Mouse (Mus musculus) embryonic facial prominence, embryonic 10.5 days (tissue): ENCODE measurements around the gene Necap1. TPM values are rescaled to one million over a fixed set of nuclear protein-coding genes. Genes with fewer than 3 reads are reported as not detected.

ENCODE experiments used
- DNase-seq: peaks from one replicate; pipeline ENCODE4 v3.0.0-alpha.2; 2017; ENCODE audit warnings: low spot score
- H3K27ac ChIP-seq: fragments of 300-500 bp; sonication (generic); replicated peaks from 2 replicates; pipeline ENCODE4 v1.5.1; 2016; ENCODE audit warnings: mild to moderate bottlenecking
- H3K27me3 ChIP-seq: fragments of 300-500 bp; sonication (generic); replicated peaks from 2 replicates; pipeline ENCODE4 v1.6.1; 2016; ENCODE audit warnings: low read depth, mild to moderate bottlenecking; ENCODE audit not compliant: poor library complexity, severe bottlenecking
- H3K36me3 ChIP-seq: fragments of 300-500 bp; sonication (generic); replicated peaks from 2 replicates; pipeline ENCODE4 v1.6.1; 2016; ENCODE audit warnings: mild to moderate bottlenecking, moderate library complexity
- H3K4me1 ChIP-seq: fragments of 300-500 bp; sonication (generic); 2 replicates; pipeline ENCODE4 v1.6.1; 2016
- H3K4me3 ChIP-seq: fragments of 300-500 bp; sonication (generic); 2 replicates; pipeline ENCODE4 v1.5.1; 2016; ENCODE audit warnings: mild to moderate bottlenecking, moderate library complexity
- H3K9me3 ChIP-seq: fragments of 300-500 bp; sonication (generic); 2 replicates; pipeline ENCODE4 v1.6.1; 2016; ENCODE audit warnings: mild to moderate bottlenecking
- WGBS: fragments of 180-500 bp; shearing (Covaris S2); methylation state at CpG from one replicate; pipeline ENCODE4 v1.1.7; 2016; 5-methylcytosine and 5-hydroxymethylcytosine counted together
- polyA plus RNA-seq: library from polyadenylated mRNA; unstranded; fragments of >200 nt; fragmentation: Nextera tagmentation; extraction: Ambion mirVana; gene quantifications from 2 replicates; pipeline ENCODE4 v1.2.1, GENCODE M21; 2016

Necap1 gene
- 54.8 and 58.2 TPM in 2 replicates for polyA plus RNA-seq

DNA sequence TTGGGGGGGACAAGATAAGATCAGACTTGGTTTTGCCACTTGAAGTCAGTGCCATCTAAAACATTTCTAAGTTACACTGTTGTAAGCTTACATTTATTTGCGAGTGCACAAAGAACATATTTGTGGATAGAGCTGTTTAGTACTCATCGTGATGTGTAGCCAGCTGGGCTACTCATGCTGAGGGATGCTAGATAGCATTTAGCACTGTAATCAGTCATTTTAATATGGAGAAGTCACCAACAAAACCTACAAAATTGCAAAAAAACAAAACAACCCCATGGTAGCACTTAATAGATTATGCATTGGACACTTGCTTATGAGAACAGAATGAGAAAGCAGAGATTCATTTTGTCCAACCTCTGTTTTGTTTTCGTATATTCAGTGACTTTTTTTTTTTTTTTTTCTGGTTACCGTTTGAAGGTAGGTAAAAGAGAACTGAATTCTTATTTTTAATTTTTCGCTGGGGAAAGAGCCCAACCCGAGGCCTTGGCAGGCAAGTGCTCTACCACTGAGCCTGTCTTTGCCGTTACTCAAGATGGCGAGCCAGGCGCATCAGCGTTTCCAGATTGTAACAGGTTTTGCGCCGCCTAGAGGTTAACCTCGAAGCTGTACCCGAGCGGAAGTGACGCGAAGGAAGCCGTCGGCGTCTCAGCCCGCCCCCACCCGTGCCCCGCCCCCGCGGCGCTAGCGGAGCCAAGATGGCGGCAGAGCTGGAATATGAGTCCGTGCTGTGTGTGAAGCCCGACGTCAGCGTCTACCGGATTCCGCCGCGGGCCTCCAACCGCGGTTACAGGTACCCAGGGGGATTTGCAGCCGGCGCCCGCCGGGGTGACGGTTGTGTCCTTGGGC is at the start of gene Necap1:
Necap1 (plus strand) TSS at position 604 of the 849 bp plus-strand sequence.
- Histone ChIP-seq H3K27me3 (peaks cover 2% of the 10 kb centered on the region; the same call in 1 of the 2 replicates), H3K36me3 (peaks cover 34% of the 10 kb centered on the region), H3K27ac (peak within 1 kb of the TSS; percentile 93), H3K4me1 (peaks cover 6% of the 10 kb centered on the region), H3K4me3 (peak within 1 kb of the TSS; percentile 92), H3K9me3 (no peaks in the 10 kb centered on the region)
- WGBS = 7% methylated on average over 43 of the region's 43 CpGs
- DNase-seq = peak; percentile 97

- 92% methylated on average over 9 of the region's 9 CpGs for WGBS
- no peaks in the 10 kb centered on the region for H3K9me3 ChIP-seq
- H3K4me1 ChIP-seq = peaks cover 45% of the 10 kb centered on the region
- no peak overlapping the region for H3K27ac ChIP-seq
- peaks cover 11% of the 10 kb centered on the region; the same call in 1 of the 2 replicates for H3K36me3 ChIP-seq
- no peak for DNase-seq
- peaks cover 13% of the 10 kb centered on the region; the same call in 1 of the 2 replicates for H3K27me3 ChIP-seq
- no peak overlapping the region for H3K4me3 ChIP-seq
Observed at GRCm38 (mm10) chr6:122825166-122825565, 49.1 kb upstream of the Necap1 start.

DNA sequence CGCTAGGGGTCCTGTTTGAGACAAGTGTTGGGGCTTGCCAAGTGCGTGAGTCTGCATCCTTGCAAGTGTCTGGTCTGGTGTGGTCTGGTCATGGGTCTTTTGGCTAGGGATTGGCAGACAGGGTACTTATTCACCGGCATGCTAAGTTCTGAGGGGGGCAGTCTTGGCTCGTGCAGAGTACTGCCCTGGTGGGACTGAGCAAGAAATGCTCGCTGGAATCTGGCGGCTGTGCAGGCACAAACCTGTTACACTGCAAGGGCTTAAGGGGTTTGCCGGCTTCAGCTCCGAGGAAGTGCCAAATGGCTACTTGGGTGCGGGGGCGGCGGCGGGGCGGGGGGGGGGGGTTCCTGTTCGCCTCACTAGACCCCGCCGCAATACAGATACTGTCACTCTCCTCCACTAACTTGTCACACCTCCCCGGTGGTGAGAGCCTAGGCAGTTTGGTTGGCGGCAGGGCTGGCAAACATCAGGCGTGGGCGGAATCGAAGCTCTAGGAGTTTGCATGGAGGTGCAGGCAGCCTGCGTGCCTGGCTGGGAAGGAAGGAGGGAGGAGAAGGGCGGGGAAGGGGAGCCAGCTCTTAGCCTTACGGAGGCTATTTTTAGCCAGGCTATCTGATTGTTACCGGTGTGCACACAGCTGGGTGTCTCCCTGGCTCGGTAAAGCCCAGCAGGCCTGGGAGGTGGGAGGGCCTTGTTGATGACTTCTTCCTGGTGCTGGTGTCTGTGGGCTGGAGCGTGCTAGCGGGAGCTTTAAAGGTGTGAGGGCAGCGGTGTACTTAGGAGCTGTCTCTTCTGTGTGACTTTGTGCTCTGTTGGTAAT is 48.1 kb upstream of the Necap1 start:
- peaks cover 8% of the 10 kb centered on the region; the same call in 1 of the 2 replicates for H3K27me3 ChIP-seq
- peaks cover 35% of the 10 kb centered on the region for H3K4me1 ChIP-seq
- H3K4me3 ChIP-seq = peak overlapping the region; percentile 59
- 3% methylated on average over 29 of the region's 29 CpGs for WGBS
- DNase-seq = peak; percentile 56
- H3K27ac ChIP-seq = peak overlapping the region; percentile 70
- H3K9me3 ChIP-seq = no peaks in the 10 kb centered on the region
- peaks cover 12% of the 10 kb centered on the region for H3K36me3 ChIP-seq

DNA sequence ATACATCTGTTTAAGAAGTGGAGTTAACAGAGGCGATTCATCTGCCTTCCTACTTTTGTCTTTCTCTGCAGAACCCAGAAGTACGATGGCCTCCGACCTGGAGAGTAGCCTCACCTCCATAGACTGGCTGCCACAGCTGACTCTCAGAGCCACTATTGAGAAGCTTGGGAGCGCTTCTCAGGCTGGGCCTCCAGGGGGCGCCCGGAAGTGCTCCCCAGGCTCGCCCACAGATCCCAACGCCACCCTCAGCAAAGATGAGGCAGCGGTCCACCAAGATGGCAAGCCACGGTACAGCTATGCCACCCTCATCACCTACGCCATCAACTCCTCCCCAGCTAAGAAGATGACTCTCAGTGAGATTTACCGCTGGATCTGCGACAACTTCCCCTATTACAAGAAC is 46.2 kb upstream of the Necap1 start:
- peak; percentile 55 for DNase-seq
- 40% methylated on average over 13 of the region's 13 CpGs for WGBS
- no peak overlapping the region for H3K27ac ChIP-seq
- peaks cover 8% of the 10 kb centered on the region; the same call in 1 of the 2 replicates for H3K27me3 ChIP-seq
- no peaks in the 10 kb centered on the region for H3K9me3 ChIP-seq
- no peak overlapping the region for H3K4me3 ChIP-seq
- peaks cover 20% of the 10 kb centered on the region for H3K4me1 ChIP-seq
- H3K36me3 ChIP-seq = peaks cover 30% of the 10 kb centered on the region

DNA sequence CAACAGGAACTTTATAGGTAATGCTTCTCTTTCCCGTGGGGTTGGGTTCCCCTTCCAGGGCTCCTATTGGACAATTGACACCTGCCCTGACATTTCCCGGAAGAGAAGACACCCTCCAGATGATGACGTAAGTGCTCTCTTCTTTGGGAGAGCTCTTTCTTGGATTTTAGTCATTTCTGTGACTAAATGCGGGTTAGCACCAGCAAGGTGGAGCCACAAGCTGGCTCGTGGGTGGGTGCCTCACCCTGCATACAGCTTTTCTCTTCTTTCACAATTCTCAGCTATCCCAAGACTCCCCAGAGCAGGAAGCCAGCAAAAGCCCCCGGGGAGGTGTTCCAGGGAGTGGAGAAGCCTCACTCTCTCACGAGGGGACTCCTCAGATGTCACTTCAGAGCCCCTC is 41.4 kb upstream of the Necap1 start:
- Histone ChIP-seq H3K27me3 (no peaks in the 10 kb centered on the region), H3K9me3 (no peaks in the 10 kb centered on the region)
- 84% methylated on average over 7 of the region's 7 CpGs for WGBS

DNA sequence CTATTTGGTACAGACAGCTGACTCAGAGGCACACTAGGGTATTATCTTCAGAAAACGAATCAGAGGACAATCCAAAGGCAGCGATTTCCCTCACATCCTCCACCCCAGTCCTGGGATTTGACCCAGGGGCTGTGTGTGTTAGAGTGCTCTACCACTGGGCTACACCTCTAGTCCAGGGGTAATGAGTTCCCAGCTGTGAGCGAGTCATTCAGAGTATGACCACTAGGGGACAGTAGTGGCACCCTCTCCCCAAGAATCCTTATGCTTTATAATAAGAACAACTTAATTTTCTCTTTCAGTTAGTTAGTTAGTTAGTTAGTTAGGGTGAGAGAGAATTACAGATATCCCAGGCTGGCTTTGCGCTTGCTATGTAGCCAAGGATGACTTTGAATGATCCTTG is 39.9 kb upstream of the Necap1 start:
- peaks cover 75% of the 10 kb centered on the region for H3K36me3 ChIP-seq
- 64% methylated on average over 4 of the region's 4 CpGs for WGBS
- DNase-seq = no peak

More for the DNA sequence above, 41.4 kb upstream of the Necap1 start:
- H3K4me1 ChIP-seq = no peaks in the 10 kb centered on the region
- DNase-seq = no peak
- H3K4me3 ChIP-seq = no peak overlapping the region
- H3K36me3 ChIP-seq = peaks cover 68% of the 10 kb centered on the region
- H3K27ac ChIP-seq = no peak overlapping the region

GRCm38 (mm10) chr6:122836974-122837373 is 37.3 kb upstream of the Necap1 start:
- 97% methylated on average over 3 of the region's 3 CpGs for WGBS
- peaks cover 90% of the 10 kb centered on the region for H3K36me3 ChIP-seq
- H3K9me3 ChIP-seq = no peaks in the 10 kb centered on the region
- H3K27ac ChIP-seq = no peak overlapping the region
- H3K4me3 ChIP-seq = no peak overlapping the region
- H3K4me1 ChIP-seq = no peaks in the 10 kb centered on the region
- no peaks in the 10 kb centered on the region for H3K27me3 ChIP-seq
- DNase-seq = no peak

More for the DNA sequence above, 39.9 kb upstream of the Necap1 start:
- Histone ChIP-seq H3K27me3 (no peaks in the 10 kb centered on the region), H3K4me1 (no peaks in the 10 kb centered on the region), H3K27ac (no peak overlapping the region), H3K4me3 (no peak overlapping the region), H3K9me3 (no peaks in the 10 kb centered on the region)

GRCm38 (mm10) chr6:122837539-122837938 is 36.7 kb upstream of the Necap1 start:
- Histone ChIP-seq H3K4me1 (no peaks in the 10 kb centered on the region), H3K36me3 (peaks cover 90% of the 10 kb centered on the region), H3K27me3 (no peaks in the 10 kb centered on the region), H3K4me3 (no peak overlapping the region), H3K27ac (no peak overlapping the region), H3K9me3 (no peaks in the 10 kb centered on the region)
- WGBS = 93% methylated on average over 5 of the region's 5 CpGs
- DNase-seq = no peak

- peaks cover 58% of the 10 kb centered on the region for H3K36me3 ChIP-seq
- no peak for DNase-seq
- WGBS = 92% methylated on average over 6 of the region's 6 CpGs
- no peak overlapping the region for H3K27ac ChIP-seq
- H3K4me3 ChIP-seq = no peak overlapping the region
- no peaks in the 10 kb centered on the region for H3K9me3 ChIP-seq
- no peaks in the 10 kb centered on the region for H3K4me1 ChIP-seq
- no peaks in the 10 kb centered on the region for H3K27me3 ChIP-seq
Observed at GRCm38 (mm10) chr6:122843759-122844158, 30.5 kb upstream of the Necap1 start.

GRCm38 (mm10) chr6:122852696-122853095 is 21.6 kb upstream of the Necap1 start:
- Histone ChIP-seq H3K4me3 (no peak overlapping the region), H3K27me3 (no peaks in the 10 kb centered on the region), H3K36me3 (no peaks in the 10 kb centered on the region), H3K27ac (no peak overlapping the region), H3K9me3 (no peaks in the 10 kb centered on the region), H3K4me1 (no peaks in the 10 kb centered on the region)
- no peak for DNase-seq
- 81% methylated on average over 2 of the region's 2 CpGs for WGBS

DNA sequence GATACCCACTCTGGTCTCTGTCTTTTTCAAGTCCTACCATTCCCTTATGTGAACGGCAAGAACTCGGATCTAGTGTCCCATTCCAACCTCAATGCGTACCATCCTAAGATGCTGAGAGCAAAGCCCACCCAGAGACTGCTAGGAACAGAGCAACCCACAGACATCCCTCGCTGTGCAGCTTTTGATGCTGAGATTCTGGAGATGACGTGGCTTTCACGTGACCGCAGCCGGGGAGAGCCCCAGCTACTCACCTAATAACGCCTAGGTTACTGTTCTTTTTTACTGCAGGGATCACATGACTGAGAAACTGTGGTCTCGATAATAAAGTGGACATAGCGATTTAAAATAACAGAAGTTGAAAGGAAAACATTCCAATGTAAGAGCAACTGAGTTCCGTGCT is 19.7 kb upstream of the Necap1 start:
- H3K4me3 ChIP-seq = no peak overlapping the region
- no peaks in the 10 kb centered on the region for H3K9me3 ChIP-seq
- 88% methylated on average over 12 of the region's 12 CpGs for WGBS

GRCm38 (mm10) chr6:122855955-122856354 is 18.3 kb upstream of the Necap1 start, which contains the start of gene C3ar1:
Gene C3ar1 (minus strand): TSS chr6:122856161.
- DNase-seq = no peak
- H3K9me3 ChIP-seq = no peaks in the 10 kb centered on the region; the same call in 1 of the 2 replicates
- no peaks in the 10 kb centered on the region for H3K27me3 ChIP-seq
- H3K27ac ChIP-seq = no peak within 1 kb of the TSS
- WGBS = 76% methylated on average over 7 of the region's 7 CpGs
- no peaks in the 10 kb centered on the region for H3K4me1 ChIP-seq
- no peak within 1 kb of the TSS for H3K4me3 ChIP-seq
- H3K36me3 ChIP-seq = no peaks in the 10 kb centered on the region

More for the DNA sequence above, 19.7 kb upstream of the Necap1 start:
- no peaks in the 10 kb centered on the region for H3K4me1 ChIP-seq
- no peaks in the 10 kb centered on the region for H3K27me3 ChIP-seq
- no peaks in the 10 kb centered on the region for H3K36me3 ChIP-seq
- DNase-seq = no peak
- no peak overlapping the region for H3K27ac ChIP-seq
